Mouse (Mus musculus) intestine, embryonic 15.5 days (tissue): ENCODE measurements around the gene Jph3. TPM values are rescaled to one million over a fixed set of nuclear protein-coding genes. Genes with fewer than 3 reads are reported as not detected.

Experiments used
- ATAC-seq: fragments of 200-750 bp; cut with Nextera tagmentation; 2 replicates; pipeline ENCODE4 v1.8.0; 2017; ENCODE audit warnings: moderate TSS enrichment, moderate library complexity
- H3K27ac ChIP-seq: fragments of 300-500 bp; sonication (generic); 2 replicates; pipeline ENCODE4 v1.5.1; 2015; ENCODE audit warnings: mild to moderate bottlenecking, inconsistent platforms
- H3K27me3 ChIP-seq: fragments of 300-500 bp; sonication (generic); replicated peaks from 2 replicates; pipeline ENCODE4 v1.6.1; 2015; ENCODE audit warnings: inconsistent platforms
- H3K36me3 ChIP-seq: fragments of 300-500 bp; sonication (generic); 2 replicates; pipeline ENCODE4 v1.6.1; 2015; ENCODE audit warnings: inconsistent platforms
- H3K4me1 ChIP-seq: fragments of 300-500 bp; sonication (generic); replicated peaks from 2 replicates; pipeline ENCODE4 v1.6.1; 2015; ENCODE audit warnings: inconsistent platforms
- H3K4me2 ChIP-seq: fragments of 300-500 bp; sonication (generic); replicated peaks from 2 replicates; pipeline ENCODE4 v1.6.1; 2015; ENCODE audit warnings: mild to moderate bottlenecking, inconsistent platforms
- H3K4me3 ChIP-seq: fragments of 300-500 bp; sonication (generic); replicated peaks from 2 replicates; pipeline ENCODE4 v1.5.1; 2015; ENCODE audit warnings: inconsistent platforms
- H3K9ac ChIP-seq: fragments of 300-500 bp; sonication (generic); 2 replicates; pipeline ENCODE4 v1.6.1; 2015; ENCODE audit warnings: inconsistent platforms
- H3K9me3 ChIP-seq: fragments of 300-500 bp; sonication (generic); 2 replicates; pipeline ENCODE4 v1.6.1; 2016; ENCODE audit warnings: inconsistent platforms
- WGBS: fragments of 180-500 bp; shearing (Covaris S2); methylation state at CpG from one replicate; pipeline ENCODE4 v1.1.7; 2015; 5-methylcytosine and 5-hydroxymethylcytosine counted together
- polyA plus RNA-seq: library from polyadenylated mRNA; unstranded; fragments of >200 nt; fragmentation: Nextera tagmentation; extraction: Ambion mirVana; gene quantifications from 2 replicates; pipeline ENCODE4 v1.2.1, GENCODE M21; 2015

Gene Jph3
- polyA plus RNA-seq, 1 experiment from 2014 or later, result 4.5 TPM

DNA sequence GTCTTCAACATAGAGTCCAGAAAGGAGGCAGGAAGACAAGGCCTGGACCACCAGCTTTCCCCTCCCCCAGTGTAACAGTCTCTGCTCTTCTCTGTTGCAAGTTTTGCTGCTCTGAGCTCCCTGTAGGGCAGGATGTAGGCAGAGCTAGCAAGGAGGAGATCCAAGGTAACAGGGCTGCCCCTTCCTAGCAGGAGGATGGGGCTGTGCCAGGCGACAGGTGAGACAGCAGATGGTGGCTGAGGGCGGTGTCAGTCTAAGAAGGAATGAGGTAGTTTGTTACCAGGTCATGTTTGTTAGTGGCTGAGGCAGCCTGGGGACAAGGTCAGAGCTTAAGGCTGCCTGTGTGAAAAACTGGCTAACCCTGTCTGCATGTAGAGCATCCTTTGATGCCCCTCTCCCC lies 29.5 kb upstream of the Jph3 start:
- H3K27ac ChIP-seq, result no peak overlapping the region
- no peaks in the 10 kb centered on the region for H3K9me3 ChIP-seq
- H3K4me3 ChIP-seq, result no peak overlapping the region
- ATAC-seq, result no peak
- no peaks in the 10 kb centered on the region for H3K36me3 ChIP-seq
- no peak overlapping the region for H3K4me2 ChIP-seq
- H3K9ac ChIP-seq, result no peak overlapping the region
- H3K4me1 ChIP-seq, result peaks cover 6% of the 10 kb centered on the region; the same call in 1 of the 2 replicates
- 89% methylated on average over 2 of the region's 2 CpGs for WGBS
- no peaks in the 10 kb centered on the region for H3K27me3 ChIP-seq

DNA sequence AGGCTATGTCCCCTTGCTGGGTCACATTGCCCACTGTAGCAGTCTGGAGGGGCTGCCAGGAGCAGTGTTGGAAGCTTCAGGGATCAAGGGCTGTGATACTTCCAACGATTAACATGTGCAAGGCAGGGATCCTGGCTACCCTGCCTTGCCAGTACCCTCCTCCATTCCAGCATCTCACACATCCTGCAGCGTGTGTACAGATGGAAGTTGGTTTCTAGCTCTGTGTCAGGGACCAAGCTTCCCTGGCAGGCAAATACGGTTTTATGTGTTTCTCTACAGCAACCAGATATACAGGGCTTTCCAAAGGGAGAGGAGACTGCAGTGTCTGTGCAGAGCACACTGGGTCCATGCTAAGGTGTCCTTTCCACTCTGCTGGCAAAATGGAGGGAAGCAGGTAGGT lies 24.2 kb upstream of the Jph3 start:
- no peak for ATAC-seq
- H3K27ac ChIP-seq, result no peak overlapping the region
- no peaks in the 10 kb centered on the region for H3K9me3 ChIP-seq
- H3K27me3 ChIP-seq, result no peaks in the 10 kb centered on the region
- H3K4me1 ChIP-seq, result no peaks in the 10 kb centered on the region
- H3K36me3 ChIP-seq, result no peaks in the 10 kb centered on the region
- no peak overlapping the region for H3K4me3 ChIP-seq
- H3K9ac ChIP-seq, result no peak overlapping the region
- H3K4me2 ChIP-seq, result no peak overlapping the region
- WGBS, result 49% methylated on average over 3 of the region's 3 CpGs

DNA sequence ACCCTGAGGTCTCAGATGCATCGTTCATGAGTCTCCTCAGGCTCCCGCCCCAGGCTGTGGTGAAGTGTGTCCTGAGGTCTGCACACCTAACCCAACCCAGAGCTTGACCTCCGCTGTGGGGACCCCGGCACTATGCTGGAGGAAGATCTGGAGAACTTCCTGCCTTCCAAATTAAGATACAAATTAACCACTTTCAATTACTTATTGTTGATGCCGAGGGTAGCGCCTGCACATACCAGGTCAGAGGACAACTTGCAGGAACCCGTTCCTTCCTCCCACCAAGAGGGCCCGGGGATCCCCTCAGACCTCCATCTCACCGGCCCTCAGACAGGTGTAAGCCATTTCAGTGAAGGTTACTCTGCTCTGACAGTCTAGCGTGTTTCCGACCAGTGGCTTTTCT lies 22.5 kb upstream of the Jph3 start:
- H3K4me2 ChIP-seq, result no peak overlapping the region
- 78% methylated on average over 11 of the region's 11 CpGs for WGBS
- no peaks in the 10 kb centered on the region for H3K4me1 ChIP-seq
- H3K9ac ChIP-seq, result no peak overlapping the region
- no peak overlapping the region for H3K4me3 ChIP-seq
- H3K36me3 ChIP-seq, result no peaks in the 10 kb centered on the region
- no peaks in the 10 kb centered on the region for H3K27me3 ChIP-seq
- no peak for ATAC-seq
- no peaks in the 10 kb centered on the region for H3K9me3 ChIP-seq
- no peak overlapping the region for H3K27ac ChIP-seq

DNA sequence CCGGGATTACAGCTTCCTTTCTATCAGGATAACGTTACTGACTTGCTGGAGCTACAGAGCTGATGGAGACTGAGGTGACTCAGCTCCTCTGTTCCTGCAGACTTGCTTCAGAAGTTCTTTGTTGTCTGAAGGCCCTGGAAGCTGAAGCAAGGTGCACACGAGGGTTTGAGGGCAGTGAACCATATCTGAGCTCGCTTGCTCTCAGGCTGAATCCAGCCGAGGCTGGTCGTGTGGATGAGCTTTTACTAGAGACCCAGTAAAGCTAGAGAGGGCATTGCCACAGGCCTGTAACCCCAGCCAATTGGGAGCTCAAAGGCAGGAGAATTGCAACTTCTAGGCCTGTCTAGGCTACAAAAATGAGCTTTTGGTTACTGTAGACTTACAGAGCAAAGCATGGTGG lies 21.0 kb upstream of the Jph3 start:
- Histone ChIP-seq H3K9ac (no peak overlapping the region), H3K4me1 (no peaks in the 10 kb centered on the region), H3K9me3 (no peaks in the 10 kb centered on the region), H3K36me3 (no peaks in the 10 kb centered on the region), H3K4me3 (no peak overlapping the region), H3K27me3 (no peaks in the 10 kb centered on the region), H3K4me2 (no peak overlapping the region), H3K27ac (no peak overlapping the region)
- 58% methylated on average over 6 of the region's 6 CpGs for WGBS
- ATAC-seq, result no peak

DNA sequence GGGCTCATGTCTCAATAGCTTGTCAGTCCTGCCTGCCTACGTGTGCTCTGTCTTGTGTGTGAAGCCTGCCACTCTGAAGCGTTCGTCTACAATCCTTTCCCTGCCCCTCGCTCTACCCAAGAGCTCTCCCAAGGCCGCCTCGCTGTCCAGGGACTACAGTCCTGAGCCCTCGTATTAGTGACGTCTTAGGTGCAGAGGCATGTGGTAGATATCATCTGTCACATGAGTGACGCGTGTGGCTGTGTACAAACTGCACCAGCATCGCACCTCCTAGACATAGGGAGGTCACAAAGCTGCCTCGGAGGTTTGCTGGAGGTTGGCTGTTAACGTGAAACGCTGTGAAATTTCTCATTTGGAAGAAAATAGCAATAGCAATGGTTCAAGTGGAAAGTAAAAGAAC lies 11.9 kb upstream of the Jph3 start:
- Histone ChIP-seq H3K27me3 (peaks cover 5% of the 10 kb centered on the region), H3K4me3 (no peak overlapping the region), H3K27ac (no peak overlapping the region), H3K9ac (no peak overlapping the region), H3K4me2 (0 out of 2 replicates have a peak overlapping the region, but pooled peaks have one; percentile 14), H3K9me3 (no peaks in the 10 kb centered on the region), H3K36me3 (no peaks in the 10 kb centered on the region), H3K4me1 (no peaks in the 10 kb centered on the region)
- WGBS, result 39% methylated on average over 14 of the region's 14 CpGs
- no peak for ATAC-seq

DNA sequence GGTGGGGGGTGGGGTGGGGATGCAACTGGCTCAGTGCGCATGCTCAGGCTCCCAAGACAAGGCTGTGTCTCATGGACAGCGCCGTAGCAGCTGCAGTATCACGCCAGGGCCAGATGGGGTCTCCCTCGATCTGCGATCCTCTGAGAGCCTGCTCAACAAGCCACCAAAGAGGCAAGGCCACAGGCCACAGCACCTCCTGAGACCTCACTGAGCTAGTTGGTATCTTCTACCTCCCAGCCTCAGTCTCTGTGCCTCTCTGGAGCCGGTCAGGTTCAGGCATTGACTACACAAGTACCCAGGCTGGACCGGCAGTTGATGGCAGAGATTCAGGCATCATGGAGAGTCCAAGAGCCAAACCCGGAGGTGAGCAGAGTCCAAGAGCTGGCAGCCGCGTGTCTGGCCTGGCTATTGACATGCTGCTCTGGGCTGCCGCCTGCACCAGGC lies 11.4 kb upstream of the Jph3 start:
- no peaks in the 10 kb centered on the region for H3K9me3 ChIP-seq
- H3K4me2 ChIP-seq, result 0 out of 2 replicates have a peak overlapping the region, but pooled peaks have one; percentile 14
- H3K27ac ChIP-seq, result no peak overlapping the region
- WGBS, result 25% methylated on average over 12 of the region's 12 CpGs
- H3K4me1 ChIP-seq, result no peaks in the 10 kb centered on the region
- no peak overlapping the region for H3K9ac ChIP-seq
- peaks cover 5% of the 10 kb centered on the region for H3K27me3 ChIP-seq
- peak; percentile 78 for ATAC-seq
- no peak overlapping the region for H3K4me3 ChIP-seq
- H3K36me3 ChIP-seq, result no peaks in the 10 kb centered on the region

DNA sequence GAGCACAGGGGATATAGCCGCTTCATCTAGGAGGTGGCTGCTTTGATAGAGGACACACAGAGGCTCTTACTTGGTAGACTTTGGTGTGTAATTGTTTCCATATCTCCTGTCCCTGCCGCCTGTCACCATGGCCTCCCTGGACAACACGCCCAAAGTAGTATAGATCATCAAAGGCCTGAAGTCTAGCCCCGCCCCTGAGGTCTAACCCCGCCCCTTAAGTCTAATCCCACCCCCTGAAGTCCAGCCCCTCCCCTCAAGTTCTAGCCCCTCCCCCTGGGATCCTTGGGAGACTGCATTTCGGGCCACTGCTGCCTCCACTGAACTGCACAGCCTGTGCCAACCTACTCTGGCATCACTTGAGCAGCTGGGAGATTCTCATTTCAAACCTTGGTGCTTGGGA lies 10.5 kb upstream of the Jph3 start:
- Histone ChIP-seq H3K4me1 (no peaks in the 10 kb centered on the region), H3K9me3 (no peaks in the 10 kb centered on the region), H3K36me3 (no peaks in the 10 kb centered on the region), H3K4me3 (no peak overlapping the region), H3K27me3 (peaks cover 5% of the 10 kb centered on the region), H3K27ac (no peak overlapping the region), H3K9ac (no peak overlapping the region), H3K4me2 (no peak overlapping the region)
- no peak for ATAC-seq
- WGBS, result 56% methylated on average over 6 of the region's 6 CpGs

- Histone ChIP-seq H3K36me3 (no peaks in the 10 kb centered on the region), H3K27me3 (peaks cover 3% of the 10 kb centered on the region), H3K4me1 (no peaks in the 10 kb centered on the region), H3K4me2 (no peak overlapping the region), H3K9me3 (no peaks in the 10 kb centered on the region; the same call in 1 of the 2 replicates), H3K27ac (no peak overlapping the region), H3K9ac (no peak overlapping the region), H3K4me3 (no peak overlapping the region)
- 48% methylated on average over 6 of the region's 6 CpGs for WGBS
- ATAC-seq, result no peak
Measured at GRCm38 (mm10) chr8:121721072-121721471, 8.4 kb upstream of the Jph3 start.

DNA sequence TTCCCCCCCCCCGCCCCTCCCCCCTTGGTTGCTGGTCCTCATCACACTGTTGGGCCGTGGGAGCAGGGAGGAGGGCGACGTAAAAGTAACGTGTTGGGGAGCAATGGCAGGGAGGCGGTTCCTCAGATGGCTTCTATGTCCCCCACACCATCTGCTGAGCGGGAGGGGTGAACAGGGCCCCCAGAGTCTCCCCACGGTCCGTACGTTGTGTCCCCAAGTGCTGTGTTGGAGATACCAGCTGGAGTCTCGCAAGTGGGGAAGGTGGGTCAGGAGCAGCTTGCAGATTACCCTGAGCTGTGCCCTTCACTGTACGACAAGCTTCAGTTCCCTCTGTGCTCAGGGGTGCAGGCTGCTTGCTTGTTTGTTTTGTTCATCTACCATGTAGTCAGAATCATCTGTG lies 5.6 kb upstream of the Jph3 start:
- Histone ChIP-seq H3K9ac (no peak overlapping the region), H3K4me2 (no peak overlapping the region), H3K27ac (no peak overlapping the region), H3K4me3 (no peak overlapping the region), H3K27me3 (peaks cover 15% of the 10 kb centered on the region), H3K4me1 (no peaks in the 10 kb centered on the region), H3K9me3 (no peaks in the 10 kb centered on the region; the same call in 1 of the 2 replicates), H3K36me3 (no peaks in the 10 kb centered on the region)
- WGBS, result 72% methylated on average over 12 of the region's 12 CpGs
- no peak for ATAC-seq

DNA sequence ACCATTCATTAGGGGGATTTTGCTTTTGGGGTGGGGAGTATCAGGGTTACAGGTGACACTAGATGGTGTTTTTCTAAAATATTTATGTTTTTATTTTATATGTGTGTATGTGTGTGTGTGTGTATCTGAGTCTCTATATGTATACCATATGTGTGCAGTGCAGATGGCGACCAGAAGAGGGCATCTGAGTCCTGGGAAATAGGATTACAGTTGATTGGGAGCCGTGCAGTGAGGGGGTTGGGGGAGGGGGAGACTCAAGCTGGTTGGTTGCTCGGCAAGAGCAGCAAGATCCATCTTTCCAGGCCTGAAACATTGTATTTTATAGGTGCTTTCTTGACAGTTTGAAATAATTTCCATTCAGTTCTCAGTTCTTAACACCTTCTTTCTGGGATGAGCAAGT lies 2.3 kb upstream of the Jph3 start:
- Histone ChIP-seq H3K27me3 (peaks cover 48% of the 10 kb centered on the region), H3K4me3 (no peak overlapping the region), H3K27ac (no peak overlapping the region), H3K9me3 (no peaks in the 10 kb centered on the region; the same call in 1 of the 2 replicates), H3K4me1 (peaks cover 11% of the 10 kb centered on the region; the same call in 1 of the 2 replicates), H3K9ac (no peak overlapping the region), H3K4me2 (no peak overlapping the region), H3K36me3 (no peaks in the 10 kb centered on the region)
- ATAC-seq, result no peak
- 57% methylated on average over 3 of the region's 3 CpGs for WGBS

DNA sequence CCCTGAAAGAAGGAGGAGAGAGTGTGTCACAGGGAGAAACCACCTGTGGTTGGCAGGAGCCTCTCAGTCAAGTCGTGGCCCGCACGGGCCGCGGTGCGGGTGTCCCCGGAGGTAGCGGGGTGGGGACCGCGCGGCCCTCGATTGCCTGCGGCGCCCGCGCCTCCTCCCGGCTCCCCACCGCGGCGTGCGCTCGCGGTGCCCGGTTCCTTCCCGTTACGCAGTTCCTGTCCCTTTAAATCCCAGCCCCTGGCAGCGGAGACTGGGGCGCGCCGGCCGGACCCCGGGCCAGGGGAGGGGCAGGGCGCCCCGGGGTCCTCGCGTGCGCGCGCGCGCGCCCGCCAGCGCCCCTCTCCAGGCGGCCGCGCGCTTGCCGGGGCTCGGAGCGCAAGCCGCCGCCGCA lies 331 bp downstream of the Jph3 start:
- H3K27ac ChIP-seq, result no peak overlapping the region
- 0 out of 2 replicates have a peak, but pooled peaks have one; percentile 6 for ATAC-seq

DNA sequence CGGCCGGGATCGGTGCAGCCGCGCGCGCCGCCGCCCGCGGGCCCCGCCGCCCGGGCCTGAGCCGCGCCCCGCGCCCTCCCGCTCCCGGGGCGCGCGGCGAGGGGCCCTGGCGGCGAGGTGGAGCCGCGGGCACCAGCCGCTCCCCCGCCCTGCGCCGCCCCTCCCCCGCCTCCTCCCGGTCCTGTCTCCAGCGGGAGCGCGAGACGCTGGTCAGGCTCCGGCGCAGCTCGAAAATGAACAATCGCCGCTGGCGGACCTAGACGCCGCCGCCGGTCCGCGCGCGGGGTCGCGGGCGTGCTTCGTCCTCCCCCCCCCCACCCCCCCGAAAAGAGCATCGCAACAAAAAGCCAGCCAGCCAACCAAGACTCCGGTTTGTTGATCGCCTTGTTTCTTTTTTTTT lies 747 bp downstream of the Jph3 start:
- H3K4me3 ChIP-seq, result peak overlapping the region; percentile 46
- no peak overlapping the region for H3K27ac ChIP-seq
- peak overlapping the region; percentile 87 for H3K4me2 ChIP-seq
- H3K4me1 ChIP-seq, result peaks cover 11% of the 10 kb centered on the region; the same call in 1 of the 2 replicates
- ATAC-seq, result peak; percentile 41
- H3K9ac ChIP-seq, result no peak overlapping the region
- no peaks in the 10 kb centered on the region for H3K36me3 ChIP-seq
- WGBS, result 0% methylated on average over 39 of the region's 60 CpGs
- peaks cover 66% of the 10 kb centered on the region for H3K27me3 ChIP-seq
- H3K9me3 ChIP-seq, result no peaks in the 10 kb centered on the region

More for the DNA sequence above, 331 bp downstream of the Jph3 start:
- Histone ChIP-seq H3K4me3 (peak overlapping the region; percentile 46), H3K4me2 (peak overlapping the region; percentile 87), H3K27me3 (peaks cover 66% of the 10 kb centered on the region), H3K36me3 (no peaks in the 10 kb centered on the region), H3K9me3 (no peaks in the 10 kb centered on the region), H3K9ac (no peak overlapping the region), H3K4me1 (peaks cover 11% of the 10 kb centered on the region; the same call in 1 of the 2 replicates)
- 0% methylated on average over 54 of the region's 54 CpGs for WGBS

DNA sequence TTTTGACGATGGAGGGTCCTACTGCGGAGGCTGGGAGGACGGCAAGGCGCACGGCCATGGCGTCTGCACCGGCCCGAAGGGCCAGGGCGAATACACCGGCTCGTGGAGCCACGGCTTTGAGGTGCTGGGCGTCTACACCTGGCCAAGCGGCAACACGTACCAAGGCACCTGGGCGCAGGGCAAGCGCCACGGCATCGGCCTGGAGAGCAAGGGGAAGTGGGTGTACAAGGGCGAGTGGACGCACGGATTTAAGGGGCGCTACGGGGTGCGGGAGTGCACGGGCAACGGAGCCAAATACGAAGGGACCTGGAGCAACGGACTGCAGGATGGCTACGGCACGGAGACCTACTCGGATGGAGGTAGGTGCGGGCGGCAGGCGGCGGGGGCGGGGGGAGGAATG lies 1.2 kb downstream of the Jph3 start:
- peaks cover 11% of the 10 kb centered on the region; the same call in 1 of the 2 replicates for H3K4me1 ChIP-seq
- peak overlapping the region; percentile 46 for H3K4me3 ChIP-seq
- no peaks in the 10 kb centered on the region for H3K36me3 ChIP-seq
- no peak overlapping the region for H3K9ac ChIP-seq
- peak overlapping the region; percentile 87 for H3K4me2 ChIP-seq
- H3K27me3 ChIP-seq, result peaks cover 69% of the 10 kb centered on the region
- under 1% methylated on average over 37 of the region's 37 CpGs for WGBS
- H3K27ac ChIP-seq, result no peak overlapping the region
- H3K9me3 ChIP-seq, result no peaks in the 10 kb centered on the region
- no peak for ATAC-seq
